Mouse (Mus musculus) lung, embryonic 16.5 days (tissue): ENCODE measurements around the gene Pars2. TPM values are rescaled to one million over a fixed set of nuclear protein-coding genes. Genes with fewer than 3 reads are reported as not detected.

Experiments used
- ATAC-seq: fragments of 200-750 bp; cut with Nextera tagmentation; 2 replicates; pipeline ENCODE4 v1.8.0; 2017; ENCODE audit warnings: low read depth, mild to moderate bottlenecking, moderate library complexity
- H3K27ac ChIP-seq: fragments of 300-500 bp; sonication (generic); 2 replicates; pipeline ENCODE4 v1.5.1; 2014; ENCODE audit warnings: mild to moderate bottlenecking, control low read depth, low read length
- H3K27me3 ChIP-seq: fragments of 300-500 bp; sonication (generic); 2 replicates; pipeline ENCODE4 v1.6.1; 2014; ENCODE audit warnings: low read depth, low read length, mixed read lengths; ENCODE audit not compliant: control insufficient read depth, insufficient read depth
- H3K36me3 ChIP-seq: fragments of 300-500 bp; sonication (generic); 2 replicates; pipeline ENCODE4 v1.6.1; 2014; ENCODE audit warnings: low read length; ENCODE audit not compliant: control insufficient read depth, insufficient read depth
- H3K4me1 ChIP-seq: fragments of 300-500 bp; sonication (generic); replicated peaks from 2 replicates; pipeline ENCODE4 v1.6.1; 2014; ENCODE audit warnings: low read length, mixed read lengths; ENCODE audit not compliant: control insufficient read depth, insufficient read depth
- H3K4me2 ChIP-seq: fragments of 300-500 bp; sonication (generic); 2 replicates; pipeline ENCODE4 v1.6.1; 2014; ENCODE audit warnings: low read depth, low read length, control low read depth
- H3K4me3 ChIP-seq: fragments of 300-500 bp; sonication (generic); 2 replicates; pipeline ENCODE4 v1.5.1; 2014; ENCODE audit warnings: mild to moderate bottlenecking, low read length, control low read depth
- H3K9ac ChIP-seq: fragments of 300-500 bp; sonication (generic); 2 replicates; pipeline ENCODE4 v1.6.1; 2014; ENCODE audit warnings: low read length, control low read depth
- H3K9me3 ChIP-seq: fragments of 300-500 bp; sonication (generic); 2 replicates; pipeline ENCODE4 v1.6.1; 2016; ENCODE audit warnings: low read length; ENCODE audit not compliant: control insufficient read depth
- WGBS: fragments of 180-500 bp; shearing (Covaris S2); extraction: QIAGEN DNeasy Blood & Tissue Kit; methylation state at CpG from one replicate; pipeline ENCODE4 v1.1.7; 2014; 5-methylcytosine and 5-hydroxymethylcytosine counted together
- polyA plus RNA-seq: library from polyadenylated mRNA; unstranded; fragments of >200 nt; fragmentation: Nextera tagmentation; extraction: Ambion mirVana; gene quantifications from 2 replicates; pipeline ENCODE4 v1.2.1, GENCODE M21; 2015

Gene Pars2
- polyA plus RNA-seq, 1 experiment from 2014 or later: 12.2 TPM

DNA sequence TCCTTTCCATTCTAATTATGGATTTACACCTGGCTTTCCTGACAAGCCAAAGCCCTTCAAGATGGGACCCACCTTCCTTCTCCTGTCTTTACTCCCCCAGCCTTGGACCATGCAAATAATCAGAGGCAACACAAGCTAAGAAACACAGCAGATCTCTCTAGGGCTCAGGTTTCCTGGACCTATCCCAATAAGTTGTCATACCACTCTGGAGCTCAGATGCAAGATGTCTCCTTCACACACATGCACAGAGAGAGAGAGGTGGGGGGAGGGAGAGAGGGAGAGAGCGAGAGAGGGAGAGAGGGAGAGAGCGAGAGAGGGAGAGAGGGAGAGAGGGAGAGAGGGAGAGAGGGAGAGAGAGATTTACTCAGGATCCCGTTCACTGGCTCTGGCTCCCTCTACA is 18.6 kb upstream of the Pars2 start:
- Histone ChIP-seq H3K27me3 (no peaks in the 10 kb centered on the region), H3K4me3 (no peak overlapping the region), H3K4me1 (peaks cover 8% of the 10 kb centered on the region), H3K27ac (no peak overlapping the region), H3K36me3 (no peaks in the 10 kb centered on the region), H3K9ac (no peak overlapping the region), H3K4me2 (no peak overlapping the region), H3K9me3 (no peaks in the 10 kb centered on the region)
- WGBS: 19% methylated on average over 2 of the region's 3 CpGs
- ATAC-seq: peak; percentile 71

DNA sequence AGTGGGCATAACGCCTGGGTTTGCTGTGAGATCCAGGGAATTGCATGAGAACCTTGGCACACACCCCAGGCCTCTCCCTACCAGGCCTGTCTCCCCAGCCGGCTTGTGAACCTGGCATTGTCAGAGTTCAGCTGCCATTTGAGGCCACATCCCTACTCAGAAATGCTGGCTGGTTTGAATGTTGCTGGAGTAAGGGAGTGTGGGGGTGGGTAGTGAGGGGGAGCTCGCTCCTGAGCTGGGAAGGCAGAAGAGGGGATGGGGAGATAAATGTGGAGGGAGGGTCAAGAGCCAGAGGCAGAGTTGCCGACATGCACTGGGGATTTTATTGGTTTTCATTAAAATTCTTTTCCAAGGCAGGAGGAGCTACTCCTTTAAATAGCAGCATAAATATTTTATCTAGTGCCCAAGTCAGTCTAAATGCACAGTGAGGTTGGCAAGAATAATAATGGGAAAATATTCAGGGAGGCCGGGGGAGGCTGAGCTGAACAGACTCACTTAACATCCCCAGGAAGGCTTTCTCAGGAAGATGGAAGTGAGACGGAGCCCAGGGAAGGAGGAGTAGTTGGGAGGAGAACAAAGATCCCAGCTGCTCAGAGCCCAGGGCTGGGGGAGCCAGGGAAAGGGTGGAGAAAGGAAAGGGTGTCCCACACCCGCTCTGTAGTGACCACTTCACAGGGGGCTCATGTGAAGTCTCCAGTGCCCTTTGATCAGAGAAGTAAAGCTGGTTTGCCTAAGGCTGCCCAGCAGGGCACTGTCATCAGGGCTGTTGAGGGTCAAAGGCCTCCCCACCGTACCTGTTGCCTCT is 17.4 kb upstream of the Pars2 start:
- ATAC-seq: no peak; the same call in 1 of the 2 replicates
- peaks cover 8% of the 10 kb centered on the region for H3K4me1 ChIP-seq
- peak overlapping the region; percentile 37; the same call in 1 of the 2 replicates for H3K27ac ChIP-seq
- H3K9me3 ChIP-seq: no peaks in the 10 kb centered on the region
- H3K36me3 ChIP-seq: no peaks in the 10 kb centered on the region
- H3K4me3 ChIP-seq: no peak overlapping the region
- H3K4me2 ChIP-seq: no peak overlapping the region
- H3K9ac ChIP-seq: no peak overlapping the region
- 23% methylated on average over 8 of the region's 8 CpGs for WGBS
- no peaks in the 10 kb centered on the region for H3K27me3 ChIP-seq

DNA sequence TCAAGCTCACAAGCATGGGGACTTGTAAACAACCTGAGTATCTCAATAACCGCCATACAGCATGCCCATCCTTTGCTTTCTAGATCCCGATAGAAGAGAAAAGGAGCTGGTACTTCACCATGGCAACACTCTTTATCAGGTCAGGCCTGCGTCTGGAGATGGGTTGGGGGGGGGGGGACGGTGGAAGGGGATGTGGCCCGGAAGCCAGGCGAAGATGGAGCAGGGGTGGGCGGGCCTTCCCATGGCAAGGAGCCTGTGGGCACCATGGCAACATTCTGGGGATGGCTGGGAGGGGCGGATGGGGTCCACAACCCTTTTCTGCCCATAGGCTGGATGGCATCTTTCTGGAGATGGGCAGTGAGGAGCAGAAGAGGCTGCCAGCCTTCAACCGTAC is 16.8 kb upstream of the Pars2 start:
- Histone ChIP-seq H3K9me3 (no peaks in the 10 kb centered on the region), H3K4me2 (no peak overlapping the region), H3K27me3 (no peaks in the 10 kb centered on the region), H3K36me3 (no peaks in the 10 kb centered on the region), H3K4me1 (peaks cover 8% of the 10 kb centered on the region), H3K4me3 (no peak overlapping the region), H3K9ac (no peak overlapping the region), H3K27ac (no peak overlapping the region)
- 51% methylated on average over 6 of the region's 9 CpGs for WGBS
- ATAC-seq: no peak

DNA sequence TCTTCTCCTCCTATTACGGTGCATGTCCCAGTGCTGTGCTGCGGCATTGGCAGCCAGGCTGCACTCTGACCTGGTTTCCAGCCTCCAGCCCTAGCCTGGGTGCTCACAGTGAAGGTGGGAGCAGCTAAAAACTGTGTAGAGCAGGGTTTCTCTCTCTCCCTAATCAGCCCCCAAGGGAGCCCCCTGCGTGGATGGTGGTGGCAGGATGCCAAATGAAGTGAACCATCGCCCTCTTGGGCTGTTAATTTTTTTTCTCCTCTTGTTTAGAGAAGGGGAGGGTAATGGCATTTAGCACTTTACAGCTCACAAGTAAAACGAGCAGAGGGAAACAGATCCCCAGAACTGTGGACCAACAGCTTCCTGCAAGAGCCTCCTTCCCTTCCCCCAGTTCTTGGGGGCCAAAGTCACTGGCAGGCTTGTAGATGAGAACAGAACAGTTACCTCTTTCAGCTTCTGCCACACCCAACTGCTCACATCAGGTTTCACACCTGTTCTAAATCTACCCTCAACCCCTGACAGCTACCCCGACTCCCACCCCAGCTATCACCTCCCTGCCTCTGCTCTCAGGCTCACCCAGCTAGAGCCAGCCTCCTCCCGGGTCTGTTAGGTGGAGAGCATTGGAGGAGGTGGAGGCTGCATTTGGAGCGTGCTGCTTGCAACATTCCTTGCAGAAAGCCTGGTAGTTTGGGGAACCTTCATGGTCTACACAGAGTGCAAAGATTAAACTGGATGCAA is 7.2 kb upstream of the Pars2 start:
- peaks cover 11% of the 10 kb centered on the region for H3K4me1 ChIP-seq
- no peaks in the 10 kb centered on the region; the same call in 1 of the 2 replicates for H3K27me3 ChIP-seq
- peak; percentile 64 for ATAC-seq
- H3K9me3 ChIP-seq: no peaks in the 10 kb centered on the region
- WGBS: 8% methylated on average over 8 of the region's 8 CpGs
- H3K36me3 ChIP-seq: no peaks in the 10 kb centered on the region
- no peak overlapping the region for H3K9ac ChIP-seq
- H3K27ac ChIP-seq: no peak overlapping the region; the same call in 1 of the 2 replicates
- H3K4me2 ChIP-seq: no peak overlapping the region
- no peak overlapping the region for H3K4me3 ChIP-seq

DNA sequence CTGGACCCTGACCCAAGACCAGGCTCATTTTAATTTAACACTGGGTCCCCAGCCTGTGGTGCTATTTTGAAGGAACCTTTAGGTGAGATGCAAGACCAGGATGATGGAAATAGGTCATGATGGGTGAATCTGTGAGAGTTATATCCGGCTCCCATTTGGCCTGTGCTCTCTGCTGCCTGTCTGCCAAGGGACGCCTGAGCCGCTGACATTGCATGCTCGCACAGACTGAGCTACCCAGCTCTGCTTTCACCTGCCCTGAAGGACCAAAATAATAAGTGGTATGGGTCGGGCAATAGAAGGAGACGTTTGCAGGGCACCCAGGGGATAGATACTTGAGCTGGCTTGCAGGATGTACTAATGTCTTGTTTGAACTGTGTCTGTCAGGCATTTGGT is 6.7 kb upstream of the Pars2 start:
- H3K4me2 ChIP-seq: no peak overlapping the region
- ATAC-seq: no peak
- H3K9me3 ChIP-seq: no peaks in the 10 kb centered on the region
- H3K36me3 ChIP-seq: no peaks in the 10 kb centered on the region
- H3K4me1 ChIP-seq: peaks cover 11% of the 10 kb centered on the region
- no peak overlapping the region for H3K4me3 ChIP-seq
- no peak overlapping the region for H3K9ac ChIP-seq
- no peak overlapping the region for H3K27ac ChIP-seq
- WGBS: 36% methylated on average over 6 of the region's 6 CpGs
- no peaks in the 10 kb centered on the region; the same call in 1 of the 2 replicates for H3K27me3 ChIP-seq

DNA sequence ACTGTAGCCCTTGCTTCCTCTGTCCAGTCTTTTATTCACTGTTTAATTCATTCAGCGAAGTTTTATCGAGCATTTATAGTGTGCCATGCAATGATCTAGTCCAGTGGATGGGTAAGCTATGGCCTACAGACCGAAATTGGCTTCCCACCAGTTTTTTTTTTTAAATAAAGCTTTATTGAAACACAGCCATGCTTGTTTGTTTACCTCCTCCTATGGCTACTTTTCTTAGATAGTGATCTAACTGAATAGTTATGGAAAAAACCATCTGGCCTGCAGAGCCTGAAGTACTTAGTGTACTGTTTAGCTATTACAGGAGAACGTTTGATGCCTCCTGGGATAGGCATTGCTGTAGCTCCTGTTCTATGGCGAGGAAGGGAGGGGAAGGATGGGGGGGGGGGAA is 5.1 kb upstream of the Pars2 start:
- H3K4me3 ChIP-seq: no peak overlapping the region
- H3K36me3 ChIP-seq: no peaks in the 10 kb centered on the region
- H3K27me3 ChIP-seq: no peaks in the 10 kb centered on the region; the same call in 1 of the 2 replicates
- H3K9me3 ChIP-seq: no peaks in the 10 kb centered on the region
- no peak for ATAC-seq
- H3K4me1 ChIP-seq: peaks cover 11% of the 10 kb centered on the region
- 74% methylated on average over 5 of the region's 5 CpGs for WGBS
- no peak overlapping the region for H3K9ac ChIP-seq
- no peak overlapping the region for H3K27ac ChIP-seq
- no peak overlapping the region for H3K4me2 ChIP-seq

DNA sequence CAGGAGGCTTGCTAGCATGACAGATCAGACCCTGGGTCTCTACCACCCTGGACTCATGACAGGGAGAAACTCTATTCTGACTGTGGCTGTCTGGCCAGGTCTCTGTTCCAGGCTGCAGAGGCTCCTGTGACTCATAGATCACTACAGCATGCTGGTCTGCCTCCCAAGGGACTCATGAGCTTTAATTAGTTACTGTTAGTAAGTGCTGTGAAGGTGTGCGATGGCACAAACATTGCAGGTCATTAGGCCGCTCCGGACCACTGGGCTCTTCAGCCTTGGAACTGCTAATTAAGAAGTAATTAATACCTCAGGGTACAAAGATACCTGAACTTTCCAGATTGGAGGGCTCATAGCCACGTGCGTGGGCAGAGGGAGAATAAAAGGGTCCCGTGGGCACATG is 3.7 kb upstream of the Pars2 start:
- Histone ChIP-seq H3K4me3 (no peak overlapping the region), H3K4me1 (peaks cover 17% of the 10 kb centered on the region), H3K9ac (no peak overlapping the region), H3K36me3 (no peaks in the 10 kb centered on the region), H3K4me2 (no peak overlapping the region), H3K9me3 (no peaks in the 10 kb centered on the region), H3K27me3 (no peaks in the 10 kb centered on the region; the same call in 1 of the 2 replicates), H3K27ac (no peak overlapping the region)
- no peak for ATAC-seq
- 81% methylated on average over 6 of the region's 6 CpGs for WGBS

DNA sequence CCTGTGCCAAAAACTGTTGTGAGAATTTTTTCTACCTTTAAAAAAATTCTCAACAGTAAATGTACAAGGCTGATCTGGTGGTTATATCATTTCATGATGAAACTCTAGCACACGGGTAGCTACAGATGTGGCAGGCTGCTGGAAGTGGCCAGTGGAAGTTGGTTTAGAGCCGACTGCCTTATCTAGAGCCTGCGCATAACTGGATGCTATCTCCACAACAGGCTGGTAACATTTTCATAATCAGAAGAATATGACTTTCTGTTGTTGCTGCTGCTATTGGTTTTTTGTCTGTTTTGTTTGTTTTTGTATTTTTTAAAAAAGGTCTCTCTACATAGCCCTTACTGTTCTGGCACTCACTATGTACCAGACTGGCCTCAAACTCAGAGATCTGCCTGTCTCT is 1.7 kb downstream of the Pars2 start:
- Histone ChIP-seq H3K9ac (no peak overlapping the region), H3K36me3 (peaks cover 9% of the 10 kb centered on the region; the same call in 1 of the 2 replicates), H3K4me2 (no peak overlapping the region), H3K9me3 (no peaks in the 10 kb centered on the region), H3K4me1 (peaks cover 6% of the 10 kb centered on the region), H3K27ac (no peak overlapping the region), H3K4me3 (no peak overlapping the region), H3K27me3 (no peaks in the 10 kb centered on the region; the same call in 1 of the 2 replicates)
- 91% methylated on average over 3 of the region's 3 CpGs for WGBS
- no peak for ATAC-seq

DNA sequence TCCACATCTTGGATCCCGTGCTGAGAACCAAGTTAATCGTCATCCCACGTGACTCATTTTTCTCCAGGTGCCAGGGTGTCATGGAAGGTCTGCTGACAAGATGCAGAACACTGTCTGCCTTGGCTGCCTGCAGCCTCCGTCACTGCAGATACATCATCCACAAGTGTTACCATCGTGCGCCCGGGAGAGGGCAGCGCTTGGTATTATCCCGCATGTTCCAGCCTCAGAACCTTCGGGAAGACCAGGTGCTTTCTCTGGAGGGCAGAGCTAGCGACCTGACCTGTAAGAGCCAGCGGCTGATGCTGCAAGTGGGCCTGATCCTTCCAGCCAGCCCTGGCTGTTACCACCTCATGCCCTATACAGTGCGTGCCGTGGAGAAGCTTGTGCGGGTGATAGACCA is 2.2 kb downstream of the Pars2 start:
- Histone ChIP-seq H3K4me3 (no peak overlapping the region), H3K9me3 (no peaks in the 10 kb centered on the region), H3K36me3 (peaks cover 11% of the 10 kb centered on the region), H3K4me1 (peaks cover 6% of the 10 kb centered on the region), H3K9ac (no peak overlapping the region), H3K27ac (no peak overlapping the region), H3K4me2 (no peak overlapping the region), H3K27me3 (no peaks in the 10 kb centered on the region)
- ATAC-seq: no peak
- 93% methylated on average over 15 of the region's 15 CpGs for WGBS
